Mouse (Mus musculus): ENCODE data around the gene Rab3a. TPM values are rescaled to one million over a fixed set of nuclear protein-coding genes. Genes with fewer than 3 reads are reported as not detected.

Rab3a gene
- polyA plus RNA-seq, 1 experiment from 2014 or later = 18.9 TPM

DNA sequence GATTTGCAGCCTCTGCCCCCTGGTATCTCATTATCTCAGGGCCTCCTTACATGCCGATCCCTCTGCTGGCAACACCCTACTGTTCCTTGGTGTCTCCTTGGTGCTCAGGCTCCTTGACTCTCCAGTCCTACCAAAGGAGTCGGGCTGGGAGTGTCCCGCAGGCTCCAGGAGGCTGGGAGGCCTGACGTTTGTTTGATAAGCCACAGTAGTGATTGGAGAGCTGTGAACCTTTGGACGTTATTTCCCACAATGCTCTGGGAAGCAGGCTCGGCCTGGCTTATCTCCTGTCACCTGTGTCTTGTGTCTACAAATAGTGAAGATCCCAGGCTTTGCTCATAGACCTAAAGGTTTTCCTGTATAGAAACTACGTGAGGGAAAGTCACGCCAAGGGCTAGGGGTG is 9.5 kb downstream of the Rab3a start:
- Histone ChIP-seq H3K4me1 (replicated peaks; ENCODE audit: control insufficient read depth, insufficient read depth) (0 out of 2 replicates have a peak, but pooled peaks cover 7% of the 10 kb centered on the region), H3K4me2 (replicated peaks; ENCODE audit: low read depth) (no peak overlapping the region), H3K27ac (replicated peaks) (peak overlapping the region; percentile 82), H3K36me3 (ENCODE audit: control insufficient read depth, insufficient read depth, low read length) (peaks cover 13% of the 10 kb centered on the region), H3K9ac (ENCODE audit: low read length) (no peak overlapping the region), H3K4me3 (ENCODE audit: low read depth, low read length) (no peak overlapping the region), H3K27me3 (ENCODE audit: control insufficient read depth, insufficient read depth, low read length) (no peaks in the 10 kb centered on the region), H3K9me3 (ENCODE audit: control insufficient read depth, low read length) (no peaks in the 10 kb centered on the region)
- TF ChIP-seq CTCF (IDR thresholded peaks at IDR 0.05; ENCODE audit: low read depth) (no peak), EP300 (optimal IDR thresholded peaks at IDR 0.05) (no peak)
- peak; percentile 49 for ATAC-seq (ENCODE audit: low FRiP score, low TSS enrichment)
- 60% methylated on average over 8 of the region's 8 CpGs for WGBS
- peak; percentile 86 for DNase-seq (ENCODE audit: low spot score)

DNA sequence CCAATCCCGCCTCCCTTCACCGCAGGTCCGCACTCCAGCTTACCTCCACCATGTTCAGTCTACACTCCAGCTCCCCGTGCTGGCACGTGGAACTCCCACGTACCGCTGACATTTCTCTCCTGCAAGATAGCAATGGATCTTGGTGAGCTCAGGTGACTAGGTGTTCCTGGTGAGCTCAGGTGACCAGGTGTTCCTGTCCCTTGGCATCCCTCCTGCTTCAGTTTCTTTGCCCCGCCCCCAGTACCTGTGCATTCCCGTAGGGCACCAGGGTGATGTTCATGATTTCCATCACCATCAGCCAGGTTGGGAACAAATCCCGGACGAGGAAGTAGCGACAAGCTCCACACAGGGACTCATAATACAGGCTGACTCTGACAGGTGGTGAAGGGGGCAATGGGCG is 10.2 kb downstream of the Rab3a start:
- no peak overlapping the region for H3K4me3 ChIP-seq (ENCODE audit: low read depth, low read length)
- 73% methylated on average over 13 of the region's 13 CpGs for WGBS
- no peak overlapping the region for H3K9ac ChIP-seq (ENCODE audit: low read length)
- H3K27me3 ChIP-seq (ENCODE audit: control insufficient read depth, insufficient read depth, low read length) = no peaks in the 10 kb centered on the region
- H3K9me3 ChIP-seq (ENCODE audit: control insufficient read depth, low read length) = no peaks in the 10 kb centered on the region
- peaks cover 14% of the 10 kb centered on the region for H3K36me3 ChIP-seq (ENCODE audit: control insufficient read depth, insufficient read depth, low read length)
- DNase-seq (ENCODE audit: low spot score) (peak; percentile 67), ATAC-seq (ENCODE audit: low FRiP score, low TSS enrichment) (no peak)
- H3K4me1 ChIP-seq (replicated peaks; ENCODE audit: control insufficient read depth, insufficient read depth) = 0 out of 2 replicates have a peak, but pooled peaks cover 3% of the 10 kb centered on the region
- peak overlapping the region; percentile 87 for H3K4me2 ChIP-seq (replicated peaks; ENCODE audit: low read depth)
- no peak for TF ChIP-seq EP300 (optimal IDR thresholded peaks at IDR 0.05)
- TF ChIP-seq CTCF (IDR thresholded peaks at IDR 0.05; ENCODE audit: low read depth) = no peak
- H3K27ac ChIP-seq (replicated peaks) = peak overlapping the region; percentile 82

DNA sequence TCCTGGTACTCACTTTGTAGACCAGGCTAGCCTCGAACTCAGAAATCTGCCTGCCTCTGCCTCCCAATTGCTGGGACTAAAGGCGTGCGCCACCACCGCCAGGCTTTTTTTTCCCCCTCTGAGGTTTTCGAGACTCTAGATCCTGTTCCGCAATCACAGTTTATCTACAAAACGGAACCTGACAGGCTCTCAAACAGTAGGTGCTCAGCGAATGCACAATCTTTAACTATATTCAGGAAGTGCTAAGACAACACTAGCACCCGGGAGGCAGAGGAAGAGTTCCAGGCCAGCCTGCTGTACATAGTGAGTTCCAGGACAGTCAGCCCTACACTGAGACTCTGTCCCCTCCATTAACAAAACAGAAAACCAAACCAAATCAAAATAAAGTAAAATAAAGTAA is 10.8 kb downstream of the Rab3a start:
- H3K27me3 ChIP-seq (ENCODE audit: control insufficient read depth, insufficient read depth, low read length) = no peaks in the 10 kb centered on the region
- 50% methylated on average over 9 of the region's 9 CpGs for WGBS
- H3K4me2 ChIP-seq (replicated peaks; ENCODE audit: low read depth) = peak overlapping the region; percentile 87
- peak overlapping the region; percentile 48 for H3K4me3 ChIP-seq (ENCODE audit: low read depth, low read length)
- H3K36me3 ChIP-seq (ENCODE audit: control insufficient read depth, insufficient read depth, low read length) = peaks cover 17% of the 10 kb centered on the region
- no peak for DNase-seq (ENCODE audit: low spot score)
- H3K9me3 ChIP-seq (ENCODE audit: control insufficient read depth, low read length) = no peaks in the 10 kb centered on the region
- H3K9ac ChIP-seq (ENCODE audit: low read length) = peak overlapping the region; percentile 70
- no peak for ATAC-seq (ENCODE audit: low FRiP score, low TSS enrichment)
- TF ChIP-seq EP300 (optimal IDR thresholded peaks at IDR 0.05) (no peak), CTCF (IDR thresholded peaks at IDR 0.05; ENCODE audit: low read depth) (no peak)
- 0 out of 2 replicates have a peak, but pooled peaks cover 3% of the 10 kb centered on the region for H3K4me1 ChIP-seq (replicated peaks; ENCODE audit: control insufficient read depth, insufficient read depth)
- H3K27ac ChIP-seq (replicated peaks) = peak overlapping the region; percentile 82

DNA sequence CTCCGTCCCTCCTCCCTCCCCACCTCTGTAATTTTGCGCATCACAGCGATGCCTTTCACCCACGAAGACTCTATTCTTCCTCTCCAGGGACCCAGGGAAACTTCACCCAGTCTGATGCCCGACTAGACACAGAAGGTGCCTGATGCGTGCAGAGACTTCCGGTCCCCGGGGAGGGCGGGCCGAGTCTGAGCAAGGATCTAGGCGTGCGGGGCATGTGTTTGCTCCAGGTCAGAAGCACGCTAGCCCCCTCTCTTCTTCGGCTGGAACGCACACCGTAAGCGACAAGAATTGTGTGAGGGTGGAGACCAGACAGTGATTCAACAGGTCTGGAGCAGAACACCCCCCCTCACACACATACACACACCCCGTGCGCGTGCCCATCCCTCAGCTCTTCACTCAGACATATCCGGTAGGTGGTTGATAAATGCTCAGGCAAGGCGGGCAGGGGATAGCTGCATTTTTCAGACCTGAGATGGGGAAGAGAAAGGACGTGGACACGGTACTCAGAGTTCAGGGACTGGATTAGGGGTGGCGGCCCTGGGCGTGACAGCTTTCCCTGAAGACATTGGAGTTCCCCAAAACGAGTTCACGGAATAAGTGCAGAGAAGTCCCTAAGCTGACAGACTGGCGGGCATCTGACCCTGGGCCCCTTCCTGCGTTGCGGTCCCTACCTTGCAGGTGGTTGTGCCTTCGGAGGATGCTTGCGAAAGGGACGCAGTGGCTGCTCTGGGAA is 11.5 kb downstream of the Rab3a start:
- H3K4me3 ChIP-seq (ENCODE audit: low read depth, low read length) = peak overlapping the region; percentile 48
- peaks cover 22% of the 10 kb centered on the region for H3K36me3 ChIP-seq (ENCODE audit: control insufficient read depth, insufficient read depth, low read length)
- no peaks in the 10 kb centered on the region for H3K9me3 ChIP-seq (ENCODE audit: control insufficient read depth, low read length)
- TF ChIP-seq EP300 (optimal IDR thresholded peaks at IDR 0.05) (no peak), CTCF (IDR thresholded peaks at IDR 0.05; ENCODE audit: low read depth) (no peak)
- ATAC-seq (ENCODE audit: low FRiP score, low TSS enrichment) (no peak), DNase-seq (ENCODE audit: low spot score) (peak; percentile 71)
- peak overlapping the region; percentile 87 for H3K4me2 ChIP-seq (replicated peaks; ENCODE audit: low read depth)
- H3K9ac ChIP-seq (ENCODE audit: low read length) = peak overlapping the region; percentile 70
- 0 out of 2 replicates have a peak, but pooled peaks cover 3% of the 10 kb centered on the region for H3K4me1 ChIP-seq (replicated peaks; ENCODE audit: control insufficient read depth, insufficient read depth)
- 1% methylated on average over 34 of the region's 34 CpGs for WGBS
- H3K27ac ChIP-seq (replicated peaks) = peak overlapping the region; percentile 79
- no peaks in the 10 kb centered on the region for H3K27me3 ChIP-seq (ENCODE audit: control insufficient read depth, insufficient read depth, low read length)

DNA sequence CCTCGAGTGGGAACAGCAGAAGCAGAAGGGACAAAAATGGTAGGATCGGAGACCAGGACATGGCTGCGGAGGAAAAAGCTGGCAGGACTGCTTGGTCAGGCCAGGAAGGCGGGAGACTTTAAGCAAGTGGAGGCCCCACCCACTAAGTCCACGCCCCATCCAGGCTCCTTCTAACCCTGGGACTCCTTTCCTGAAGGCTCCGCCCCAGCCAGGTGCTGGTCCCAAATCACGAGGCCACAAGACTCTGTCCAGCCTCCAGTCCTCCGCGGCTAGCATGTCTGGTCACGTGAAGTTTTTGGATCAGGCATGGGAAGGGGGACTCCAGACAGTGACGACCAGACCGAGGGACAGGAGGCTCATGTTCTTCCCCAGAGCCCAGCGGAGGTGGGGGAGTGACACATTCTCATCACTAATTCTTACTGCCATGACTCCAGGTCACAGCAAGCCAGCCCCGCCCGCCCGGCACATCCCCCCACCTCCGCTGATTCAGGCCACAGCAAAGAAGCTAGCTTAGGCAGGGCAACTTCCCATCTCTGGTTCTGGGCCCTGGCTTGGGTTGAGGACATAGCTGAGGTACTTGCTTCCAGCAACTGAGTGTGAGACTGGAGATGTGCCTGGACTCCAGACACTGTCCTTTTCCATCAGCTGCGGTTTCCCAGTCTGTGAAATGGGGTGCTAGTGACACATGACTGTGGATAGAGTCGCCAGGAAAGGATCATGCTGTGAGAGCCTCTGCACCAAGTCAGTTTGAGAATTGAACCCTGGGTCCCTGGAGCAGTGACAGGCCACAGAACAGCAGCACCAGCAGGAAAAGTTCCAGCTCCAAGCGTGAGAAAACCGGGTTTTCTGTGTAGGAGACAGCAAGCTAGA is 12.3 kb downstream of the Rab3a start:
- ATAC-seq (ENCODE audit: low FRiP score, low TSS enrichment) (peak; percentile 72), DNase-seq (ENCODE audit: low spot score) (peak; percentile 92)
- peak overlapping the region; percentile 70 for H3K9ac ChIP-seq (ENCODE audit: low read length)
- H3K4me3 ChIP-seq (ENCODE audit: low read depth, low read length) = peak overlapping the region; percentile 48
- peaks cover 27% of the 10 kb centered on the region for H3K36me3 ChIP-seq (ENCODE audit: control insufficient read depth, insufficient read depth, low read length)
- 0 out of 2 replicates have a peak, but pooled peaks cover 3% of the 10 kb centered on the region for H3K4me1 ChIP-seq (replicated peaks; ENCODE audit: control insufficient read depth, insufficient read depth)
- TF ChIP-seq CTCF (IDR thresholded peaks at IDR 0.05; ENCODE audit: low read depth) = no peak
- no peak for TF ChIP-seq EP300 (optimal IDR thresholded peaks at IDR 0.05)
- peak overlapping the region; percentile 87 for H3K4me2 ChIP-seq (replicated peaks; ENCODE audit: low read depth)
- WGBS = 11% methylated on average over 21 of the region's 21 CpGs
- H3K27me3 ChIP-seq (ENCODE audit: control insufficient read depth, insufficient read depth, low read length) = no peaks in the 10 kb centered on the region
- H3K27ac ChIP-seq (replicated peaks) = peak overlapping the region; percentile 79
- no peaks in the 10 kb centered on the region for H3K9me3 ChIP-seq (ENCODE audit: control insufficient read depth, low read length)

Measured in stomach, postnatal 0 days (tissue).